Mouse (Mus musculus) gastrocnemius, adult 8-10 months (tissue): ENCODE measurements around the gene C2cd4d. TPM values are rescaled to one million over a fixed set of nuclear protein-coding genes. Genes with fewer than 3 reads are reported as not detected.

ENCODE experiments used
- DNase-seq, 2 experiments: peaks; one replicate each; pipeline ENCODE4 v3.0.0; 2022; ENCODE audit warnings: low spot score in 2 of 2
- total RNA-seq, 4 experiments: library from RNA; stranded (reverse); gene quantifications; 2 replicates each; pipeline ENCODE4 v1.2.4; 2022

Gene C2cd4d
- total RNA-seq, 4 experiments from 2014 or later: not detected

- peak; percentile 89 to 93 for DNase-seq
Observed at GRCm38 (mm10) chr3:94413031-94413679, 50.9 kb downstream of the C2cd4d start, which contains the start of gene Tdrkh. Gene Tdrkh, plus strand, starts transcription at chr3:94413273.

Other genes starting within 250 kb of the C2cd4d start
- not detected for gene Gm10696, start 184.2 kb upstream of the C2cd4d start, total RNA-seq
- not detected for gene Gm5286, start 165.7 kb upstream of the C2cd4d start, total RNA-seq
- not detected for gene Gm4778, start 98.4 kb upstream of the C2cd4d start, total RNA-seq
- 1 to 10 TPM; 5.5 to 7.3 (median 6.0) TPM for gene Them4, start 52.3 kb upstream of the C2cd4d start, total RNA-seq
- not detected for gene Them5, start 20.3 kb upstream of the C2cd4d start, total RNA-seq
- gene Rorc, start 10.4 kb downstream of the C2cd4d start, total RNA-seq: 100 to 1,000 TPM in 3 of 4 experiments, 10 to 100 TPM in 1; 97.2 to 109 (median 105) TPM
- gene Lingo4, start 36.1 kb downstream of the C2cd4d start, total RNA-seq: under 1 TPM; 0.29 to 0.40 (median 0.33) TPM
- 1 to 10 TPM; 5.3 to 6.6 (median 6.1) TPM for gene Tdrkh, start 50.8 kb downstream of the C2cd4d start, total RNA-seq
- gene Mrpl9, start 80.9 kb downstream of the C2cd4d start, total RNA-seq: 10 to 100 TPM; 29.1 to 33.8 (median 32.0) TPM
- not detected for gene Oaz3, start 81.5 kb downstream of the C2cd4d start, total RNA-seq
- not detected for gene Celf3, start 115.9 kb downstream of the C2cd4d start, total RNA-seq
- gene Riiad1, start 117.9 kb downstream of the C2cd4d start, total RNA-seq: 10 to 100 TPM; 10.6 to 11.8 (median 11.3) TPM
- gene Snx27, start 220.3 kb downstream of the C2cd4d start, total RNA-seq: 10 to 100 TPM; 33.6 to 45.8 (median 36.6) TPM